Mouse (Mus musculus): ENCODE measurements around the gene Prune1. TPM values are rescaled to one million over a fixed set of nuclear protein-coding genes. Genes with fewer than 3 reads are reported as not detected.
"Not testable (repeated sequence)": the region's sequence is repeated elsewhere in the genome, so short reads cannot be mapped to it uniquely, and the experiment has no call there.

Prune1 gene
- polyA plus RNA-seq, 1 experiment from 2014 or later: 9.0 TPM

DNA sequence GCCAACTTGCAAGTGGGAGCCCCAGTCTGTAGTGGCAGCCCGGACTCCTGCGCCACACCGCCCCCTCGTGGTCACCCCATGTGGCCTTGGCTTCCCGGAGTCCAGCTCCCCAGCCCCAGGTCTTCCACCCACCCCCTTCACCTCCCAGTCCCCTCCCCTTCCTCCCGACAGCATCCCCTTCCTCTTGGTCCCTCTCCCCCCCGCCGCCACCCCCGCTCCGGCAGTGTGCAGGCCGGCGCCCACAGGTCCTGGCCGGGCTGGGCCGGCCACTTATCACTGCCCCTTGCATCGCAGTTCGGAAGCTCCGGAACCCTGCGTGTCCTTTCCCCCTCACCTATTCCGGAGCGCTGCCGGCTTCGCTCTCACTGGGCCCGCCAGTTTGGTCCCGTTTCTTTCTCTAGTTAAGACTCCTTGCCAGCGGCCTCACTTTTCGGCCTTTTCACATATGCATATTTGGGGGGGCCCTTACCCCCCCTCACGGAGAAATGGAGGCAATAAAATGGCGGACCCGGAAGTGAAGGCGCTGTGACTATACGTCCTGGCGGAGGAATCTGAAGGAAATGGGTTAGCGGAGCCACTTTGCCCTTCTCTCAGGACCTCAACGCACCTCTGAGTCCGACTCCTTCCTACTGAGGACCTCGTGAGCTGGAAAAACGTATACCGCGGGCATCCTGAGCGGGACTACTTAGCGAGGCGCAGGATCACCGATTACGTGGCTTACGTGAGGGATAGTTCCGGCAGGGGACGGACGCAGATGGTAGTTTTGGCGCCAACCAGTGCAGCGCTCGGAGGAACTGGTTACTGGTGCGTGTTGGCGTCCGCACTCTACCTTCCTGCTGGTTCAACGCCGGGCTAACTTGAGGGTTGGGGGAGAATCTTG lies 64.4 kb downstream of the Prune1 start, which contains the start of gene Gabpb2:
TSS of gene Gabpb2 (minus strand) at position 662 of the 880 bp plus-strand sequence.
- peak; percentile 92 for DNase-seq (ENCODE audit: low spot score)

DNA sequence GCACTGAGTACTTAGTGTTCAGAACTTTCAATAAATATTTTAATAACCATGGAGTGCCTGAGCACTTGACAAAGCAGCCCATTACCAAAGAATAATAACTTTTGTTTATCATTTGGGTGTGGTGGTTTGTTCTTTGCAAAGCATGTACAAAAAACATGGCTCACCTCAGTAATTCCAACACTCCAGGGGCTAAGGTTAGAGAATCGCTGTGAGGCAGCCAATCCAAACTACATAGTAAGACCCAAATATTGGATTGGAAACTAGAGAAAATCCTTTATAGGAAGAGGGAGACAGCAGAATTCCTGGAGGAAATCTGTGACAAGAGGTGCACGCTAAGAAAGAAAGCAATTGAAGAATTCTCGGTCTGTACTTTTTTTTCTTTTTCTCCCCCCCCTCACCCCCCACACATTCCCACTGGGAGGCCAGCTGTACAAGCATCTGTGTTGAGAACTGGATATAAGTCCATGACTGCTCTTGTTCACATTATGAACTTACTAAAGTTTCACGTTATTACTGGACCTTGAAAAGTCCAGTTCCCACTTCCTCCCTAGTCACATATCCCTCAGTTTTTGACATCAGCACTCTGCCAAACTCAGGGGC lies 65.1 kb downstream of the Prune1 start:
- DNase-seq (ENCODE audit: low spot score): no peak

DNA sequence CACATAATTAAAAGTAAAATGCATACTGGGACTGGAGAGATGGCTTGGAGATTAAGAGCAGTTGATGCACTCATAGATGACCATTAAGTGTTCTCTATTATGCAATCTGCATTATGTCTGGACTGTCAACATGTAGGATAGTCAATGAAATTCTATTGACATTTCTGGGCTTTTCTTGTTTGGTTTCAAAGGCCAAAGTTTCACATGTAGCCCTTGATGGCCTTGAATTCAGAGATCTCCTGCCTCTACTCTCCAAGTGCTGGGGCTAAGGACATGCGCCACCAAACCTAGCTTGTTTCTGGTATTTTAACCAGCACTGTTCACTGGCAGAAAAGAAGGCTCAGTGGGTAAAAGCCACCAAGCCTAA lies 68.3 kb downstream of the Prune1 start:
- DNase-seq (ENCODE audit: low spot score): no peak

DNA sequence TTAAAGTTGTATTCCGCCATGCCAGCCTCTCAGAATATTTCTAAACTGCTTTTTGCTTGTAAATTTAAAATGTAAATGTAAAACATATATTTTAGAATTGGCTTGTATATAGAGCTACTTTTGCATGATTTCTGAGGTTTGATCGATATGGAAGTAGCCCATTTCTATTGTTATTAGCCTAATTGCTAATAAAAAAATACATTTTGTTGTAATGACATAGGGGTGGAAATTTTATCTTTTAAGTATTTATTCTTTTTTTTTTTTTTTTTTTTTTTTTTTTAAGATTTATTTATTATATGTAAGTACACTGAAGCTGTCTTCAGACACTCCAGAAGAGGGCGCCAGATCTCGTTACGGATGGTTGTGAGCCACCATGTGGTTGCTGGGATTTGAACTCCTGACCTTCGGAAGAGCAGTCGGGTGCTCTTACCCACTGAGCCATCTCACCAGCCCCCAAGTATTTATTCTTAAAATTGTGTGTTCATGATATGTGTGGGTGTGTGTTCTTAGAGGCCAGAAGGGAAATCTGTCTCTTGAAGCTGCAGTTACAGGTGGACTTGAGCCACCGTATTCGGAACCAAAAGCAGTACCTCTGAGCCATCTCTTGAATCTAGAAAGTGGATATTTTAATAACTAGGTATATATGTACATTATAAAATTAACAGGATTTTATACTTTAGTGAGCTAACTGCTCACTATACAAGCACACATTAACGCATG lies 68.8 kb downstream of the Prune1 start:
- not testable (repeated sequence) for DNase-seq (ENCODE audit: low spot score)

DNA sequence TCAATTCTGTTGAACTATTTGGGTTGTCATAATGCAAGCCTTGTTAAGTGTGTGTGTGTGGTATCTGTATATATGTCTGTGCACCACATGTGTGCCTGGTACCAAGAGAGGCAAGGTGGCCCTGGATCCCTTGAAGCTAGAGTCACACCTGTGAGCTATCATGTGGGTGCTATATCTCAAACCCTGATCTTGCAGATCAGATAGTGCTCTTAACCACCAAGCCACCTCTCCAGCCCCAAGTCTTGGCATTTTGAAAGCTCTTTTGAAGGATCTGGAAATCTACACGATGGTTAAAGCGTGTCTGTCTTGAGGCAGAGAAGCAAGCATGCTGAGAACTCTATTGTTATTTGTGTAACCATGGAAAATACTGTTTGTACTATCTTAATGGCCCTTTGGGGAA lies 71.3 kb downstream of the Prune1 start:
- peak; percentile 75 for DNase-seq (ENCODE audit: low spot score)

DNA sequence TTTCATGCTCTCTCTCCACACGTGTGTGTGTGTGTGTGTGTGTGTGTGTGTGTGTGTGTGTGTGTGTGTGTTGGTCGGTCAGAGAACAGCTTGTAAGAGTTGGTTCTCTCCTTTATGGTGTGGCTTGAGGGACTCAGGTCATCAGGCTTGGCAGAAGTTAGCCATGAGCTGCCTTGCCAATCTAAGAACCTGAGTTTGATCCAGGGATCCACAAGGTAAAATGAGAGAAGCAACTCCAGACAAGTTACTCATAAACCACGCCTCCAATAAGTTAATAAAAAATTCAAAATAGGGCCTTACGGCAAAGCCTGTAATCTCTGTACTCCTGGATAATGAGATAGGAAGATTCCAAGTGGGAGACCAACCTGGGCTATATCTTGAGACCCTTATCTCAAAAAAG lies 73.6 kb downstream of the Prune1 start:
- DNase-seq (ENCODE audit: low spot score): no peak

DNA sequence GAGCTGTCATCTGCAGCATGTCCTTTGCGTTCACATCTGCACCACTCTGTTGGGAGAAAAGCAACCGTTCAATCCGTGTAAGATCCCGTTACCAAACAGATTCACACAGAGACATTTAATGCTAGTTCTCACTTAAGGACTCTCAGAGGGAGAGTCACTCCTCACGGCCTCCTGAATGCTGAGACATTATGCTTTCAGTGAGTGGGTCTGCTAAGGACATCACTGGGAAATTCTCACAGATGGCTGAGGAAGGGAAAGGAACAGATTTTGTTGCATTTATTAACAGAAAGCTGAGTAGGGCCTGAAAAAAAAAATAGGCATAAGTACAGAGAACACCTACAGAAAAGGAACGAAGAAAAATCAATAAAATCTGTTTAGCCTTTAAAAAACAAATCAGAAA lies 78.0 kb downstream of the Prune1 start:
- no peak for DNase-seq (ENCODE audit: low spot score)

Other genes with a start within 250 kb of the Prune1 start
- 310 and 313 TPM in 2 replicates for gene Psmd4, start 239.5 kb downstream of the Prune1 start, polyA plus RNA-seq (2015; fragmentation: Nextera tagmentation; extraction: Ambion mirVana)
- 19.9 and 22.6 TPM in 2 replicates for gene Pip5k1a, start 175.1 kb downstream of the Prune1 start, polyA plus RNA-seq (2015; fragmentation: Nextera tagmentation; extraction: Ambion mirVana)
- gene Vps72, start 171.1 kb downstream of the Prune1 start, polyA plus RNA-seq (2015; fragmentation: Nextera tagmentation; extraction: Ambion mirVana): 86.1 and 93.6 TPM in 2 replicates
- gene Tmod4, start 157.6 kb downstream of the Prune1 start, polyA plus RNA-seq (2015; fragmentation: Nextera tagmentation; extraction: Ambion mirVana): 1.6 and 1.8 TPM in 2 replicates
- 77.4 and 81.3 TPM in 2 replicates for gene Scnm1, start 148.1 kb downstream of the Prune1 start, polyA plus RNA-seq (2015; fragmentation: Nextera tagmentation; extraction: Ambion mirVana)
- gene Lysmd1, start 148.0 kb downstream of the Prune1 start, polyA plus RNA-seq (2015; fragmentation: Nextera tagmentation; extraction: Ambion mirVana): 21.1 and 23.4 TPM in 2 replicates
- 39.0 and 41.2 TPM in 2 replicates for gene Tnfaip8l2, start 139.7 kb downstream of the Prune1 start, polyA plus RNA-seq (2015; fragmentation: Nextera tagmentation; extraction: Ambion mirVana)
- gene Sema6c, start 121.6 kb downstream of the Prune1 start, polyA plus RNA-seq (2015; fragmentation: Nextera tagmentation; extraction: Ambion mirVana): 1.1 and 1.4 TPM in 2 replicates
- 9.3 and 13.8 TPM in 2 replicates for gene Gabpb2, start 64.2 kb downstream of the Prune1 start, polyA plus RNA-seq (2015; fragmentation: Nextera tagmentation; extraction: Ambion mirVana)
- 167 and 178 TPM in 2 replicates for gene Cdc42se1, start 53.3 kb downstream of the Prune1 start, polyA plus RNA-seq (2015; fragmentation: Nextera tagmentation; extraction: Ambion mirVana)
- 14.0 and 15.7 TPM in 2 replicates for gene Mllt11, start 49.9 kb downstream of the Prune1 start, polyA plus RNA-seq (2015; fragmentation: Nextera tagmentation; extraction: Ambion mirVana)
- 0.32 and 0.39 TPM in 2 replicates for gene Gm128, start 40.5 kb downstream of the Prune1 start, polyA plus RNA-seq (2015; fragmentation: Nextera tagmentation; extraction: Ambion mirVana)
- 0.35 and 0.40 TPM in 2 replicates for gene Bnipl, start 30.9 kb downstream of the Prune1 start, polyA plus RNA-seq (2015; fragmentation: Nextera tagmentation; extraction: Ambion mirVana)
- 20.1 and 22.8 TPM in 2 replicates for gene Mindy1, start 731 bp downstream of the Prune1 start, polyA plus RNA-seq (2015; fragmentation: Nextera tagmentation; extraction: Ambion mirVana)
- 0.50 and 0.73 TPM in 2 replicates for gene Anxa9, start 25.1 kb upstream of the Prune1 start, polyA plus RNA-seq (2015; fragmentation: Nextera tagmentation; extraction: Ambion mirVana)
- 120 and 126 TPM in 2 replicates for gene Cers2, start 32.7 kb upstream of the Prune1 start, polyA plus RNA-seq (2015; fragmentation: Nextera tagmentation; extraction: Ambion mirVana)
- 22.6 and 23.8 TPM in 2 replicates for gene Setdb1, start 75.1 kb upstream of the Prune1 start, polyA plus RNA-seq (2015; fragmentation: Nextera tagmentation; extraction: Ambion mirVana)
- not detected in 2 replicates for gene 4930558C23Rik, start 120.8 kb upstream of the Prune1 start, polyA plus RNA-seq (2015; fragmentation: Nextera tagmentation; extraction: Ambion mirVana)
- 19.7 and 20.2 TPM in 2 replicates for gene Arnt, start 152.3 kb upstream of the Prune1 start, polyA plus RNA-seq (2015; fragmentation: Nextera tagmentation; extraction: Ambion mirVana)
- 4.4 and 4.5 TPM in 2 replicates for gene Ctsk, start 217.2 kb upstream of the Prune1 start, polyA plus RNA-seq (2015; fragmentation: Nextera tagmentation; extraction: Ambion mirVana)
- gene Ctss, start 244.7 kb upstream of the Prune1 start, polyA plus RNA-seq (2015; fragmentation: Nextera tagmentation; extraction: Ambion mirVana): 78.1 and 79.8 TPM in 2 replicates

Measured in thymus, postnatal 0 days (tissue).